Mouse (Mus musculus) T-helper 2 cell (primary cell): ENCODE measurements around the gene Atp6v1g1.

Experiments
- in situ Hi-C: fragments of 300-600 bp; cut with MboI, MseI; formaldehyde crosslinking; loops from one replicate; pipeline ENCODE4 v1.15.1; 2025; ENCODE audit warnings: high pct_unique_total_duplicates

Gene Atp6v1g1

GRCm38 (mm10) chr4:63546441-63547055, 2.0 kb downstream of the Atp6v1g1 start:
- in situ Hi-C loops, result loop anchor here (10.0 kb wide), 1 partner anchor 142 kb away; the partner anchor contains the start of gene Akna

GRCm38 (mm10) chr4:63547799-63548198, 3.2 kb downstream of the Atp6v1g1 start:
- in situ Hi-C loops, result loop anchor here (10.0 kb wide), 1 partner anchor 143 kb away; the partner anchor contains the start of gene Akna

GRCm38 (mm10) chr4:63548491-63548890, 3.9 kb downstream of the Atp6v1g1 start:
- in situ Hi-C loops, result loop anchor here (10.0 kb wide), 1 partner anchor 144 kb away; the partner anchor contains the start of gene Akna

- in situ Hi-C loops, result no loop called here
These were observed 6.3 kb downstream of the Atp6v1g1 start for GRCm38 (mm10) chr4:63550908-63551307.

- in situ Hi-C loops, result no loop called here
These were observed 8.3 kb downstream of the Atp6v1g1 start for GRCm38 (mm10) chr4:63552865-63553264.

GRCm38 (mm10) chr4:63553789-63554576, 9.4 kb downstream of the Atp6v1g1 start:
- in situ Hi-C loops, result no loop called here

GRCm38 (mm10) chr4:63554616-63555015, 10.0 kb downstream of the Atp6v1g1 start:
- in situ Hi-C loops, result loop anchor here (5.0 kb wide), 1 partner anchor 57 kb away; the partner anchor contains the start of gene Whrn

GRCm38 (mm10) chr4:63555111-63555510, 10.5 kb downstream of the Atp6v1g1 start:
- in situ Hi-C loops, result loop anchor here (5.0 kb wide), 1 partner anchor 58 kb away; the partner anchor contains the start of gene Whrn

- in situ Hi-C loops, result loop anchor here (5.0 kb wide), 1 partner anchor 59 kb away; the partner anchor contains the start of gene Whrn
These were observed 12.1 kb downstream of the Atp6v1g1 start for GRCm38 (mm10) chr4:63556665-63557064.

- in situ Hi-C loops, result loop anchor here (5.0 kb wide), 1 partner anchor 60 kb away; the partner anchor contains the start of gene Whrn
These were observed 12.8 kb downstream of the Atp6v1g1 start for GRCm38 (mm10) chr4:63557124-63558059.

GRCm38 (mm10) chr4:63558407-63559081, 14.0 kb downstream of the Atp6v1g1 start, which contains the start of gene Tmem268:
Gene Tmem268, plus strand, starts transcription at chr4:63558781.
- in situ Hi-C loops, result loop anchor here (5.0 kb wide), 1 partner anchor 61 kb away; the partner anchor contains the start of gene Whrn

- in situ Hi-C loops, result loop anchor here (5.0 kb wide), 1 partner anchor 62 kb away; the partner anchor contains the start of gene Whrn
These were observed 14.6 kb downstream of the Atp6v1g1 start for GRCm38 (mm10) chr4:63559127-63559697.

GRCm38 (mm10) chr4:63560079-63560478, 15.5 kb downstream of the Atp6v1g1 start:
- in situ Hi-C loops, result no loop called here

- in situ Hi-C loops, result no loop called here
These were observed 17.5 kb downstream of the Atp6v1g1 start for GRCm38 (mm10) chr4:63561861-63562675.

- in situ Hi-C loops, result no loop called here
These were observed 18.2 kb downstream of the Atp6v1g1 start for GRCm38 (mm10) chr4:63562742-63563141.

- in situ Hi-C loops, result no loop called here
These were observed 23.3 kb downstream of the Atp6v1g1 start for GRCm38 (mm10) chr4:63567712-63568390.

GRCm38 (mm10) chr4:63569322-63569721, 24.8 kb downstream of the Atp6v1g1 start:
- in situ Hi-C loops, result no loop called here

GRCm38 (mm10) chr4:63570208-63570781, 25.7 kb downstream of the Atp6v1g1 start:
- in situ Hi-C loops, result loop anchor here (5.0 kb wide), 1 partner anchor 107 kb away; no protein-coding TSS in a partner anchor
